Mouse (Mus musculus) kidney, postnatal 0 days (tissue): Measurements from ENCODE around the gene Fmnl3. TPM values are rescaled to one million over a fixed set of nuclear protein-coding genes. Genes with fewer than 3 reads are reported as not detected.

Experiments used
- ATAC-seq: fragments of 200-750 bp; cut with Nextera tagmentation; replicated peaks from 2 replicates; pipeline ENCODE4 v1.8.0; 2017; ENCODE audit warnings: low read depth, moderate number of reproducible peaks, moderate TSS enrichment, moderate library complexity; ENCODE audit not compliant: low FRiP score
- DNase-seq: peaks from one replicate; pipeline ENCODE4 v3.0.0-alpha.2; 2016; ENCODE audit warnings: low spot score
- H3K27ac ChIP-seq: fragments of 300-500 bp; sonication (generic); 2 replicates; pipeline ENCODE4 v1.5.1; 2014; ENCODE audit warnings: mild to moderate bottlenecking
- H3K27me3 ChIP-seq: fragments of 300-500 bp; sonication (generic); 2 replicates; pipeline ENCODE4 v1.6.1; 2014; ENCODE audit warnings: low read length, mixed read lengths; ENCODE audit not compliant: insufficient read depth
- H3K36me3 ChIP-seq: fragments of 300-500 bp; sonication (generic); 2 replicates; pipeline ENCODE4 v1.6.1; 2014; ENCODE audit warnings: low read length, mixed read lengths; ENCODE audit not compliant: insufficient read depth
- H3K4me1 ChIP-seq: fragments of 300-500 bp; sonication (generic); replicated peaks from 2 replicates; pipeline ENCODE4 v1.6.1; 2014; ENCODE audit warnings: antibody characterized with exemption, low read length, mixed read lengths; ENCODE audit not compliant: insufficient read depth
- H3K4me2 ChIP-seq: fragments of 300-500 bp; sonication (generic); 2 replicates; pipeline ENCODE4 v1.6.1; 2014; ENCODE audit warnings: mild to moderate bottlenecking, low read length, moderate library complexity, mixed read lengths
- H3K4me3 ChIP-seq: fragments of 300-500 bp; sonication (generic); replicated peaks from 2 replicates; pipeline ENCODE4 v1.5.1; 2014; ENCODE audit warnings: low read depth, low read length
- H3K9ac ChIP-seq: fragments of 300-500 bp; sonication (generic); 2 replicates; pipeline ENCODE4 v1.6.1; 2014; ENCODE audit warnings: low read depth, low read length
- H3K9me3 ChIP-seq: fragments of 300-500 bp; sonication (generic); replicated peaks from 2 replicates; pipeline ENCODE4 v1.6.1; 2016; ENCODE audit warnings: low read length, inconsistent platforms, mixed read lengths
- CTCF ChIP-seq: IDR thresholded peaks from 2 replicates; pipeline ENCODE4 v1.5.1; 2016; ENCODE audit warnings: antibody characterized with exemption, low read depth, mild to moderate bottlenecking, moderate library complexity
- WGBS: fragments of 180-500 bp; shearing (Covaris S2); extraction: QIAGEN DNeasy Blood & Tissue Kit; methylation state at CpG from one replicate; pipeline ENCODE4 v1.1.7; 2014; 5-methylcytosine and 5-hydroxymethylcytosine counted together
- polyA plus RNA-seq: library from polyadenylated mRNA; unstranded; fragments of >200 nt; fragmentation: Nextera tagmentation; extraction: Ambion mirVana; gene quantifications from 2 replicates; pipeline ENCODE4 v1.2.1, GENCODE M21; 2015

The Fmnl3 gene
- polyA plus RNA-seq, 1 experiment from 2014 or later = 31.6 TPM

DNA sequence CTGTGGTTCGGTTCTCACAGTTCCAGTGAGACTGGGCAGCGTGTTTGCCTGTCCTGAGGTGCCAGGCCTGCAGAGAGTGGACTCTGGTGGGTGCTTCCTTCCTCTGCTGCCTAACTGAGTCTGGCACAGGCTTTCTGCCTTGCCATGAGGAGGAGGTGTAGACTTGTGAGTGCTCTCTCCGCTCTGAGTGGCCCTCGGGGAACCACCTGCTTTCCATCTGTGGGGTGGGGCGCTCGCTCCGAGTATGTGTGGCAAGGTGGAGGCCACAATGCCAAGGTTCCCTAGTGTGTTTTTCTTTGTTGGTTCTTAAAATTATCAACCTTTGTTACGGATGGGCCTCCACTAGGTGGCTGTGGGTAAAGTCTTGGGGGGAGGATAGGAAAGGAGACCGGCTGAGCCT lies 38.6 kb upstream of the Fmnl3 start:
- Histone ChIP-seq H3K9me3 (no peaks in the 10 kb centered on the region), H3K27me3 (no peaks in the 10 kb centered on the region), H3K27ac (no peak overlapping the region), H3K4me3 (no peak overlapping the region), H3K9ac (no peak overlapping the region), H3K36me3 (peaks cover 60% of the 10 kb centered on the region), H3K4me2 (no peak overlapping the region), H3K4me1 (no peaks in the 10 kb centered on the region)
- DNase-seq = no peak
- 88% methylated on average over 9 of the region's 9 CpGs for WGBS
- no peak for ATAC-seq
- TF ChIP-seq CTCF = no peak

DNA sequence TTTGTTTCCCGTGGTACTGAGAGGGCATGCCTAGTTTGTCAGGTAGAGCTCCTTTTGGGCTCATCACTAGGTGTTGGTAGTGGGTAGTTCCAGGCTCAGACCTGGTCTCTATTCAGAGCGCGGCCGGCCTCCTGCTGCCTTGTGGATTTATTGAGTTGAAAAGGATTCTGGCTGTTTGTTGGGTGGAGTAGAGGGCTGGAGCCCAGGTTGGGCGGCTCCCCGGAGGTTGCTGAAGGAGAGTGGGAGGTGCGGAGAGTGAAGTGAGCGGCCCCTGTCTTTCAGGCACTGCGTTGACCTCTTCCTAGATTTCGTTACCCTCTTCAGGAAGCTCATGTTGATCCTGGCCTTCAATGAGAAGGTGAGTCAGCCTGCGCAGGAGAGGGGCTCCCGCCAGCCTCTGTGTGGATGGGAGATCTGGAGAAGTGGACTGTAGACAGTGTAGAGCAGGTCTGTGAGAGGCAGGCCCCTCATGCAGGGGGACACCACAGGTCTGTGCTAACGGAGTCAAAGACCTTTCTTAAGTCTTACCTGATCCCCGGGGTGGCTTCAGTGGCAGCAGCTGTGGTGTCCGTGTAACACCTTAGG lies 36.8 kb upstream of the Fmnl3 start:
- peaks cover 70% of the 10 kb centered on the region for H3K36me3 ChIP-seq
- 84% methylated on average over 15 of the region's 15 CpGs for WGBS
- H3K4me2 ChIP-seq = no peak overlapping the region
- TF ChIP-seq CTCF = no peak
- H3K27me3 ChIP-seq = no peaks in the 10 kb centered on the region
- H3K4me1 ChIP-seq = no peaks in the 10 kb centered on the region
- no peak overlapping the region for H3K4me3 ChIP-seq
- no peak overlapping the region for H3K27ac ChIP-seq
- no peak overlapping the region for H3K9ac ChIP-seq
- ATAC-seq (no peak), DNase-seq (no peak)
- no peaks in the 10 kb centered on the region for H3K9me3 ChIP-seq

DNA sequence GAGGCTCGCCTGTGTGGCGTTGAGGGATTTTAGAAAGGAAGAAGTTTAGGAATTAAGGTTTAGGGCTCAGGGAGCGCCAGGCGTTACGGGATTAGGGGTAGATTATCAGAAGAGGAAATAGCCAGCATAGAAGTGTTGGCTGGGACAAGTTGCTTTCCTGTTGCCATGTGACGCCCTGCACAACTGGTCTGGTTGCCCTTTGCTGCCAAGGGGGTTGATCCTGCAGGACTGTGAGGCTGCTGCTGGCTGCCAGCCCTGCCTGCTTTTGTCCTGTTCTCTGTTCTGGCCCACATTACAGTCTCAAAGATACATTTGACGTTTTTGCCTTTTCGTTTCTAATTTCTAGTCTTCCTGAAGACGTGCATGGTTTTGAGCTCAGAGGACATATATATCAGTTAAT lies 34.9 kb upstream of the Fmnl3 start:
- ATAC-seq = no peak
- Histone ChIP-seq H3K36me3 (peaks cover 68% of the 10 kb centered on the region), H3K27me3 (no peaks in the 10 kb centered on the region), H3K4me1 (peaks cover 9% of the 10 kb centered on the region; the same call in 1 of the 2 replicates), H3K9ac (no peak overlapping the region), H3K4me2 (no peak overlapping the region), H3K4me3 (no peak overlapping the region), H3K27ac (no peak overlapping the region), H3K9me3 (no peaks in the 10 kb centered on the region)
- TF ChIP-seq CTCF = no peak
- 93% methylated on average over 9 of the region's 9 CpGs for WGBS
- DNase-seq = no peak

DNA sequence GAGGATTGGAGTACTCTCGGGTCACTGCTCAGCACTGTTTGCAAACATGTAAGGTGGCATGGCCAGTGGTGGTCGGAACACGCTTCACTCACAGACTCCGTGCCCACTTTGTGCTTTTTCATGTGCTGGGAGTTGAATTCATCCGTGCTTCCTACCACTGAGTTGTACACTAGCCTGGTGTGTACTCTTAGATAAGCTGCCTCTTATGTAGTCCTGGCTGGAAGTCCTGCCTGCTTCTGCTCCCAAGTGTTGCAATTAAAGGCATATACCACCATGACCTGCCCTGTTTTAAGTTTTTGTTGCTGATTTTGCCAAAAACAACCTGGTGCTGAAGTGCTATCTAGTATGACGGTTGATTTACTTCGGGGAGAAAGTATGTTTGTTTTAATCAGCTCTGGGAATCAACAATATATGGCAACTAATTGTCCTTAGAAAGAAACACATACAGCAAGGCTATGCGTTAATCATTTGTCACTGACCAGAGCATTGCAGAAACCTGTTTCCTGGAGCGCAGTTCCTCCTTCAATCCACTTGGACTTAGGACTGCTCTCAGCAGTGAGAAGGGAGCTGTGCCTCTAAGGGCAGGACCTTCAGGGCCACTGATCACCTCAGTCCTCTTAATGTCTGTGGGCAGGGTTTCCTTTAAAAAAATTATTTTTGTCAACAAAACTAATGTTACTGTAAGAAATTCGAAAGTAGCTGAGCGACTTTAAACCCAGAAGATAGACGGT lies 33.0 kb upstream of the Fmnl3 start:
- H3K27me3 ChIP-seq = no peaks in the 10 kb centered on the region
- no peak overlapping the region for H3K4me2 ChIP-seq
- 70% methylated on average over 12 of the region's 12 CpGs for WGBS
- H3K4me1 ChIP-seq = peaks cover 14% of the 10 kb centered on the region; the same call in 1 of the 2 replicates
- no peaks in the 10 kb centered on the region for H3K9me3 ChIP-seq
- ATAC-seq (peak; percentile 71), DNase-seq (no peak)
- no peak overlapping the region for H3K9ac ChIP-seq
- H3K4me3 ChIP-seq = no peak overlapping the region
- H3K27ac ChIP-seq = peak overlapping the region; percentile 65; the same call in 1 of the 2 replicates
- no peak for TF ChIP-seq CTCF
- H3K36me3 ChIP-seq = peaks cover 54% of the 10 kb centered on the region

DNA sequence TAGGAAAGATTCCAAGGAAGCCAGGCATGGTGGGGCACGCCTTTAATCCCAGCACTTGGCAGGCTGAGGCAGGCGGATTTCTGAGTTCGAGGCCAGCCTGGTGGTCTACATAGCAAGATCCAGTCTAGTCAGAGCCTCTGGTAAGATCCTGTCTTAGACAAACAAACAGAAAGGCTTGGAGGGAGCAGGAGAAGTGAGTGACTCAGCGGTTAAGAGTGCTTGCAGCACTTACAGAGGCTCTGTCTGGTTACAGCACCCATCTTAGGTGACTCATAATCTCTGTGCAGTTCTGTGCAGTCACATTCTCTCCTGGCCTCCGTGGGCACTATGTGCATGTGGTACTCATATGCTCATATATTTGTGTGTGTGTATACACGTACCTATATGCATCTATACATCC lies 30.3 kb upstream of the Fmnl3 start:
- TF ChIP-seq CTCF = no peak
- H3K4me1 ChIP-seq = peaks cover 33% of the 10 kb centered on the region; the same call in 1 of the 2 replicates

DNA sequence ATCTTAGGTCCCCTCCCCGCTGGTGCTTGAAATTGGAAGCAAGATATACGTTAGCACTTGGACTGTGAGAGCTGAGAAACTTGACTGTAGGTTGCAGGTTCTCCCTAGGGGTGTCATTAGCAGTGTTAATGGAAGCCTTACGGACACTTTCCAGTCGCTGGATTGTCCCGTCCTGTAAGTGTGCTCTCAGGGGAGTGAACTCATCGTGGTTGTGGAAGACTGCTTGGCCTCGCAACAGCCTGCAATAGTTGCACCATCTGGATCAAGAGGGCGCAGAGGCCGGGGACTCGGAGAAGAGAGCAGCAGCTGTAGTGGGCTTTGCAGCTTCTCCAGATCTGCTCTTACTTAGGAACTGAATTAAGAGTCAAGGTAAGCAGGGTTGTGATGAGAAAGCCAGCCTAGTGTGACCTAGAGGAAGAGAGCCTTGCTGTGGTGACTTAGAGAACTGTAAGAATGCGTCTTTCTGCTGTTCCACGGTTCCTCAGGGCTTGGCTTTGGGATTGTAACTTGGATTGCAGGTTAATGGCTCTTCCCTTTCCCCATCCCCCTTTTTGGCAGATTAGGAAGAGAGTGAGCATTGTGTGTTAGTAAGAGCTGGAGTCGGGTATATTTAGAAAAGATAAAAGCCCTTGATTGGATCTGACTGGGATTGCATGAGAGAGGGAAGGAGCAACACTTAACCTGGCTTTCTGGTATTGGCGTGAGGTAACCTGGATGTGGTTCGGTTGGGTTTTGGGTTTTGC lies 29.4 kb upstream of the Fmnl3 start:
- peaks cover 41% of the 10 kb centered on the region; the same call in 1 of the 2 replicates for H3K4me1 ChIP-seq
- ATAC-seq = no peak
- peak overlapping the region; percentile 15; the same call in 1 of the 2 replicates for H3K27ac ChIP-seq

More for the DNA sequence above, 30.3 kb upstream of the Fmnl3 start:
- H3K27me3 ChIP-seq = no peaks in the 10 kb centered on the region
- peaks cover 27% of the 10 kb centered on the region for H3K36me3 ChIP-seq
- no peaks in the 10 kb centered on the region for H3K9me3 ChIP-seq
- no peak overlapping the region for H3K4me3 ChIP-seq
- ATAC-seq = no peak
- H3K4me2 ChIP-seq = no peak overlapping the region
- no peak overlapping the region for H3K9ac ChIP-seq
- H3K27ac ChIP-seq = no peak overlapping the region
- no peak for DNase-seq
- 71% methylated on average over 6 of the region's 6 CpGs for WGBS

More for the DNA sequence above, 29.4 kb upstream of the Fmnl3 start:
- no peak overlapping the region for H3K4me3 ChIP-seq
- no peak for DNase-seq
- H3K27me3 ChIP-seq = no peaks in the 10 kb centered on the region
- peaks cover 18% of the 10 kb centered on the region for H3K36me3 ChIP-seq
- no peak overlapping the region for H3K4me2 ChIP-seq
- no peak overlapping the region for H3K9ac ChIP-seq
- H3K9me3 ChIP-seq = no peaks in the 10 kb centered on the region
- TF ChIP-seq CTCF = no peak
- WGBS = 62% methylated on average over 15 of the region's 15 CpGs
